Mouse (Mus musculus) brain, embryonic 18.5 days (tissue): ENCODE measurements around the gene Psmb3.

ENCODE experiments used
- DNase-seq: peaks from one replicate; pipeline ENCODE4 v3.0.0-alpha.2; 2012; ENCODE audit warnings: low read depth, low spot score

Psmb3 gene

DNA sequence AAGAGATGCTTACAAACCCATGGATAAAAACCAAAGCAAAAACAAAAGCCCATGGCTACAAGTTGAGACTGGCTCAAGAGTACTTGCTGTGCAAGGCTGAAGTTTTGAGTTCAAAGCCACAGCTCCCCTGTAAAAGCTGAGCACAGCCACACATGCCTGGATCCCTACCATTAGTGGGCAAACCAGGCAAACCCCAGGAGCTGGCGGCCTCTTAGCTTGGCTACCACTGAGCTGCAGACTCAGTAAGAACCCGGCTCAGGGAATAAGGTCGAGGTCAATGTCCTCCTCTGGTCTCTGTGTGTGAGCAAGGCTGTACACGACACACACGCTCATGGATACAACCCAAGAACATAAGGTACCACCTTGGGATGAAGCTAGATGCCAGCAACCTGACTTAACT, 45.3 kb downstream of the Psmb3 start:
- DNase-seq = no peak

GRCm38 (mm10) chr11:97753277-97753676, 50.1 kb downstream of the Psmb3 start:
- no peak for DNase-seq

GRCm38 (mm10) chr11:97758125-97758524, 54.9 kb downstream of the Psmb3 start:
- no peak for DNase-seq

GRCm38 (mm10) chr11:97758942-97759341, 55.7 kb downstream of the Psmb3 start:
- DNase-seq = no peak

DNA sequence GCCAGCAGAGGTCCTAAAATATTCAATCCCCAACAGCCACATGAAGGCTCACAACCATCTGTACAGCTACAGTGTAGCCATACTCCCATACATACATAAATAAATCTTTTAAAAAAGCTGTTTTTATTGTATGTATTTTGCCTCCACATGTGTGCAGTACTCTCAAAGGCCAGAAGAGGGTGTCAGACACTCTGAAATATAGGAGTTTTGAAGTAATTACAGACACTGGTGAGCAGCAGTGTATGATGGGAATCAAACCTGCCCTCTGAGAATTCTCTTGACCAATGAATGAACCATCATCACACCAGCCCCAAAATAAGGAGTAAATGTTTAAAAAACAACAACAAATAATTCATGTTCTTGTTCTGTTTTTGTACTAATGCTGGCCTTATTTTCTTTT, 58.4 kb downstream of the Psmb3 start:
- DNase-seq = no peak
